Mouse (Mus musculus) embryonic fibroblast, embryonic 13.5 days (primary cell): ENCODE data around the gene Lyzl4. TPM values are rescaled to one million over a fixed set of nuclear protein-coding genes. Genes with fewer than 3 reads are reported as not detected.
A peak's percentile ranks its signal among the peaks of the same experiment; 100 is the strongest.

Source experiments
- H3K27ac ChIP-seq: 2 replicates; pipeline ENCODE4 v1.5.1; 2012; ENCODE audit warnings: low read length, control low read depth, inconsistent platforms; ENCODE audit not compliant: insufficient read depth
- H3K4me1 ChIP-seq: 2 replicates; pipeline ENCODE4 v1.6.1; 2011; ENCODE audit warnings: low read length; ENCODE audit not compliant: control insufficient read depth, insufficient read depth
- H3K4me3 ChIP-seq: 2 replicates; pipeline ENCODE4 v1.5.1; 2011; ENCODE audit warnings: mild to moderate bottlenecking, control low read depth, low read length; ENCODE audit not compliant: insufficient read depth
- CTCF ChIP-seq: IDR thresholded peaks from 2 replicates; pipeline ENCODE4 v1.5.1; 2011; ENCODE audit warnings: mild to moderate bottlenecking, control low read depth, low read length, moderate library complexity, borderline replicate concordance; ENCODE audit not compliant: insufficient read depth
- POLR2A ChIP-seq: IDR thresholded peaks from 2 replicates; pipeline ENCODE4 v1.6.1; 2011; ENCODE audit warnings: low read depth, mild to moderate bottlenecking, control low read depth, low read length, moderate library complexity
- polyA plus RNA-seq: library from polyadenylated mRNA; stranded (reverse); fragments of >200 nt; gene quantifications from 2 replicates; pipeline ENCODE4 v1.2.4, GENCODE M21; 2011; ENCODE audit warnings: low read depth; ENCODE audit not compliant: missing spikeins, insufficient read length

Lyzl4 gene
- polyA plus RNA-seq: not detected in 2 replicates

DNA sequence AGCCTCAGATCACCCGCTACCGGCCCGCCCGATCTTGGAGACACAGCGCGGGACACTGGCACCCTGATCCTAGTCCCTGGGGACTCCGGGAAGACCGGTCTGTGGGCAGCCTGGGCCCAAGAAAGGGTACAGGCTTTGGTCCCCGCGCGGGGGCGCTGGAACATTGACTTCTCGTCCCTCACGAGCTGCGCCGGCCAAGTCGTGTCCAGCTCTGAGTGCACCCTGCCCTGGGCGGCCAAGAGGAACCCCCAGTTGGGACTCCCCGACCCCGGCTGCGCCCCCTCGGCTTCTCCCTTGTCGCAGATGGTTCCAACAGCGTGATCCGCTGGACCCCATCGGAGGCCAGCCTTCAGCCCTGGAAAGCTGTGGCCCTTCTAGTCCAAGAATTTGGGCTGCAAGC is at the start of gene Lyzl4:
TSS of gene Lyzl4 (minus strand) at position 96 of the 400 bp plus-strand sequence.
- H3K4me1 ChIP-seq: no peaks in the 10 kb centered on the region
- TF ChIP-seq POLR2A (no peak), CTCF (peak; percentile 36; the same call in 1 of the 2 replicates)
- H3K27ac ChIP-seq: no peak within 1 kb of the TSS
- H3K4me3 ChIP-seq: peak within 1 kb of the TSS; percentile 34

DNA sequence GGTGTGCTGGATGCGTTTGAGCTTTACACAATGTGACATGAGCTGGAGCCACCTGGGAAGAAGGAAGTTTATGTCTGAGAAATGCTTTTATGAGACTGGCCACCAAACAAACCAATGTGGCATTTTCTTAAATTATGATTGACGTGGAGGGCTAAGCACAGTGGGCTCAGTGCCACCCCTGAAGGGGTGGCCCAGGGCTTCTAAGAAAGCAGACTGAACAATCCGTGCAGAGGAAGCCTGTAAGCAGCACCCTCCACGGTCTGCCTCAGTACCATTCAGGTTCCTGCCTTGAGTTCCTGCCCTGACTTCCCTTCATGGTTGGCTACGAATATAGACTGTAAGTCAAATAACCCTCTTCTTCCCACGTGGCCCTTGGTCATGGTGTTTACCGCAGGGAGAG is 48.8 kb upstream of the Lyzl4 start:
- no peak for TF ChIP-seq POLR2A
- no peak overlapping the region for H3K4me3 ChIP-seq
- no peaks in the 10 kb centered on the region for H3K4me1 ChIP-seq
- no peak overlapping the region for H3K27ac ChIP-seq

DNA sequence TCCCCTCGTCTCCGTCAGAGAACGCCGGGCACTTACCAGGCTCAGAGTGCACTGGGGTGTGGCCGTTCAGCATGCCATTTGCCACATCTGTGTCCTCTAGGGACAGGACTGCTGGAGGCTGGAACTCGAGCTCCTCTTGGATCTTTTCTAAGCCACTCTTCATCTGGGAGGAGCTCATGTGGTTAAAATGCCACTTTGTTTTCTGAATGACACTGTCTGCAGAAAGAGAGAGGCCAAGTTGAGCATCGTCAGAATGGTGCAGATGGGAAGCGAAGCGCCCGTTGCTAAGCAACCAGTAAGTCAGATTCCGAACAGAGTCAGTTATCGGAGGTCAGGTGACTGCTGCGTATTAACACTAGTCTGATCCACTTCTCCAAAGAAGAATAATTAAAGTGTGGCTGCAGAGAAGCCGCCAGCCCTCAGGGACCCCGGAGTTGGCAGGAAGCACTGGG is 48.3 kb upstream of the Lyzl4 start:
- Histone ChIP-seq H3K27ac (no peak overlapping the region), H3K4me3 (no peak overlapping the region), H3K4me1 (no peaks in the 10 kb centered on the region)
- no peak for TF ChIP-seq POLR2A
- TF ChIP-seq CTCF: no peak

DNA sequence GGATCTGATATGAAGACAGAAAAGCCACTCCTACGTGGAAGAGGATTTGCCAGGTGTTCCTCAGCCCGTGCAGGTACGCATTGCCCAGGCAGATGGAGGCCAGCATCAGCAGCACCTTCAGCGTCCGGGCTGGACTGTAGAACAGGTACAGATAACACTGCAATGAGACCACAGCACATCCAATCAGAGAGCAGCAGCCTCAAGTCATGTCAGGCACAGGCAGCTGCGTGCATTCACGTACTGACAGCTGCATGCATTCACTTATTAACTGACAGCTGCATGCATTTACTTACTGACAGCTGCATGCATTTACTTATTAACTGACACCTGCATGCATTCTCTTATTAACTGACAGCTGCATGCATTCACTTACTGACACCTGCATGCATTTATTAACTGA is 42.8 kb upstream of the Lyzl4 start:
- no peak overlapping the region for H3K27ac ChIP-seq
- TF ChIP-seq CTCF (no peak), POLR2A (no peak)
- no peaks in the 10 kb centered on the region for H3K4me1 ChIP-seq
- no peak overlapping the region for H3K4me3 ChIP-seq

DNA sequence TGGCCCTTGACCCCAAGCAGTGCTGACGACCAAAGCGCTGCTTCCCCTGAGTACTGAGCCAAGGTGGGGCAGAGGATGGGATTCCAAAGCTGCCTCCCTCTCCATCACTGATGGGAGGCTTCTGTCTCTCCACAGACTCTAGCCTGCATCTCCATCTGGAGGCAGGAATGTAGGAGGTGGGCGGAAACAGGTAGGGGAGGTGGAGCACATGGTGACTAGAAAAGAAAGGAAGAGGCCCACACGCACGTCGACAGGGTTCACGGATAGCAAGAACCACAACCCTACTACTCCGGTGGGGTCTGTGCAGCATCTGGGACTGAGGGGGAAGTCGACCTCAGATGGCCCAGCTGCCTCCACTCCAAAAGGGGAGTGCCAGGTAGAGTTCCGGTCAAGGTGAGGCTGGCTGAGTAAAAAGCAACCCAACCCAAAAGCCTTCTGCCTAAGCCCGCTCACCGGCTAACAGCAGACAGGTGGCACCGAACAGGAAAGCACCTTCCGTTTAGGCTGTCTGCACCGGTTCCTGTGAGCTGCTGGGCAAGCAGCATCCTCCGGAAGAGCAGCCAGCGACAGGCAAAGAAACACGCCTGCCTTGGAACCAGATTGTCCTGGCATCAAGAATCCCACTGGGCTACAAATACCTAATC is 40.3 kb upstream of the Lyzl4 start:
- TF ChIP-seq CTCF: no peak
- TF ChIP-seq POLR2A: no peak

DNA sequence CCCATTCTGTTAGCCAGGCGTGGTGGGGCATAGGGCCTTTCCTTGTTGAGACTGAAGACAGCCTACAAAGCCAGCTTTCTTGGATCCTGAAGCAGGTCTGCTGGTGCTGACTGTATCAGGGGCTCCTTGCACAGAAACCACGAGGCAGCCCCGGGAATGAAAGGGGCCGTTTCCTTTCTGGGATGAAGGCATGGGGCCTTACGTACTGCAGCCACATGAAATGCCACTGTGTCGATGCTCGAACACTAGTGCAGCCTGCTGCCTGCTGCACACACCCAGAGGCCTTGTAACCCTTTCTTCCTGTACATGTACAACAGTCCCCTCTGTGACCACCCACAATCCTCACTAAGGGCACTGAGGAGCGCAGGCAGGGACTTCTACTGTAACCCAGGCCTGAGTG is 39.3 kb upstream of the Lyzl4 start:
- Histone ChIP-seq H3K27ac (no peak overlapping the region), H3K4me3 (no peak overlapping the region), H3K4me1 (no peaks in the 10 kb centered on the region)
- TF ChIP-seq POLR2A (no peak), CTCF (no peak)

More for the DNA sequence above, 40.3 kb upstream of the Lyzl4 start:
- Histone ChIP-seq H3K4me3 (no peak overlapping the region), H3K4me1 (no peaks in the 10 kb centered on the region), H3K27ac (no peak overlapping the region)

DNA sequence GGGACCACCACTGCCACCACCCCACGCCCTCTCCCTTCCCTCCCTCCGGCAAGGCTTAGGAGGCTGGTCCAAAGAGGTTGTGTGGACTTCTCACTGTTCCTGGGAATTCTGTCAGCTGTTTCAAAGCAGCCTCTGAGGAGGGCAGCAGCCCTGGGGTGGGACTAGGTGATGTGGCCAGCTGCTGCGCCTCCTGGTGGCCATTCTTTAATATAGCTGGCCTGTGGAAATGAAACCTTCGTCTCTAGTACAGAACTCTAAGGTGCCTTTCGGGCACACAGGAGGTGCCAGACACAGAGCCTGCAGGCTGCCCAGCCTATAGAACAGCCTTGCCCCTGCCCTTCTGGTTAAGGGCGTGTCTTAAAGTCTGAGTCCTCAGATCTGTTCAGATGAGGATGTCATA is 37.7 kb upstream of the Lyzl4 start:
- no peak overlapping the region for H3K27ac ChIP-seq
- H3K4me1 ChIP-seq: no peaks in the 10 kb centered on the region
- H3K4me3 ChIP-seq: no peak overlapping the region
- TF ChIP-seq POLR2A (no peak), CTCF (peak; percentile 55)

DNA sequence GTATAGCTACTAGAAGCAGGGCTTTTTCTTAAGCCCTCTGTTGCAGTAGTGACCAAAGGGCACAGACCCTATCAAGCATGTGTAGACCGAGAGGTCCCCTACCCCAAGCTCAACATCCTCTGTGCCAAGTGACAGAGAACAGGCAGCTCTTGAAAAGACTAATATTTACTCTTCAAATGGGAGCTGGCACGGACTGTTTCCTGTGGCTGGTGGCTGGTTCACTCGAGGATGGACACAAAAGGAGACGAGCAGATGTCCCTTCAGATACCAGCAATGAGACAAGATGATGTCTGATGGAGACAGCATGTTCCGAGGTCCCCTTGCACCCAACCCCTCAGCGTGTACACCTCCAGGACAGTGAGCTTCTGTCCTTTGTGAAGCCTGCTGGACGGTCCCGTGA is 35.6 kb upstream of the Lyzl4 start:
- no peak overlapping the region for H3K4me3 ChIP-seq

DNA sequence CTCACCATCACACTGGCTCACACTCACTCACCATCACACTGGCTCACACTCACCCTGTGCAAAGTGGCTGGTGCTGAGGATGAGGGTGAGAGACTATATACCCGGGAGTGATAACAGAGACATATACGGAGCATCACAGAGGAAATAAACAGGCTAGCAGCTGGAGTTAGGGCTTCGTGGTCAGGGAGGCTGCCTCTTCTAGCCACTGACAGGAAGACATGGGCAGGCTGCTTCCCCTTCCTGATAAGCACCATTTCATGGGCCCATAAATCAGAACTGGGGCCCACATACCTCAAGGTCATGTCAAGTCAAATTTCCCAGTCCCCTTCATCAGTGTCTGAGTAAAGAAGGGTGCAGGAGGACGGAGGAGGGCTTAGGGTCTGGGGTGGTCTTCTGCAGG is 35.2 kb upstream of the Lyzl4 start:
- TF ChIP-seq CTCF: no peak
- TF ChIP-seq POLR2A: no peak
- Histone ChIP-seq H3K4me3 (no peak overlapping the region), H3K4me1 (no peaks in the 10 kb centered on the region), H3K27ac (no peak overlapping the region)

More for the DNA sequence above, 35.6 kb upstream of the Lyzl4 start:
- H3K4me1 ChIP-seq: no peaks in the 10 kb centered on the region
- no peak overlapping the region for H3K27ac ChIP-seq
- TF ChIP-seq CTCF: no peak
- TF ChIP-seq POLR2A: no peak

DNA sequence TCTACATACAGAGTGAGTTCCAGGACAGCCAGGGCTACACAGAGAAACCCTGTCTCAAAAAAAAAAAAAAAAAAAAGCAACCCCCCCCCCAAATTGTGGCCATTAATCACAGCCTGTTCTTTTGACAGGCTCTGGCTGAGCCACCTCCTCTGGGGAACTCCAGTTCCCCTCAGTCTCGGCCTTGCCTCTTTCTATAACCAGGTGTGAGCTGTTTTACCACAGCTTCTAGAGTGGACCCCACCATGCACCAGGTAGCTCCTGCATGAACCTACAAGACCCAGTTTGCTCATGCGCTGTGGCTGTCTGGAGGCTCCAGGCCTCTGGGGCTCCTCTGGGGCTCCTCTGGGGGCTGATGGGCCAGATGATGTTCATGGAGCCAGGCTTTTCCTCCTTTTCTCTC is 33.7 kb upstream of the Lyzl4 start:
- Histone ChIP-seq H3K4me3 (no peak overlapping the region), H3K4me1 (no peaks in the 10 kb centered on the region), H3K27ac (no peak overlapping the region)
- TF ChIP-seq CTCF: no peak
- TF ChIP-seq POLR2A: no peak

DNA sequence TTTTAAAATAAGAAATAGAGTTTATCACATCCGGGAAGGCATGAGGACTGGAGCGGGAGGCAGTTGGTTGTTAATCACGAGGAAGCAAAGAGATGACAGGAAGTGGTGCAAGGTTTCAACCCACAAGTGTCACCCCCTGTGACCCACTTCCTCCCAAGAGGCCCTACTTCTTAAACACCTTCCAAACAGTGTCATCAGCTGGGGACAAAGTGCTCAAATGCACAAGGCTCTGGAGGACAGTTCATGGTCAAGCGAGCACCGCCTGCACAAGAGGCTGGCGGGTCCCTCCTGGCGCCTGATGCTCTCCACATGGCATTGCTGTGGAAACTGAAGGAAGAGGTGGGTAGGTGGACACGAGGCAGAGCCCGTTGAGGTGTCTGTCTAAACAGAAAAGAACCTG is 33.1 kb upstream of the Lyzl4 start:
- Histone ChIP-seq H3K27ac (no peak overlapping the region), H3K4me3 (no peak overlapping the region), H3K4me1 (no peaks in the 10 kb centered on the region)
- TF ChIP-seq POLR2A (no peak), CTCF (no peak)
